Mouse (Mus musculus) embryo, embryonic 11 days (tissue): ENCODE measurements around the gene Mgrn1.

Source experiments
- DNase-seq: peaks from one replicate; pipeline ENCODE4 v3.0.0-alpha.2; 2015

Mgrn1 gene

DNA sequence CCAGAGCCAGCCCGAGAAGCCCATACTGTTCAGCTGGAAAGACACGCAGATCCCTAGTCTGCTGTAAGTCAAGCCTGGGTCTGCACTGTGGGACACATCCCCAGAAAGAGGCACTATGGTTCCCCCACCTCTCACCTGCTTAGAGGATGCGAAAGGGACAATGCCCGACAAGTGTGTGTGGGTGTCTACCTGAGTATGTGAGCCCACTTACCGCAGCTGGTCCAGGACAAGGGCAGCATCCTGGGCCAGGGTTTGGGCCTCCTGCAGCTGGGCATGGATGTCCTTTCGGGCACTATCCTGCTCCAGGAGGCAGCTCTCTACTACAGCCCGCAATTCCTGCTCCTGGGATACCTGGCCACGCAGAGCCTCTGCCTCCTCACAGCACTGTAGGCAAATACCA, 56.8 kb downstream of the Mgrn1 start:
- no peak for DNase-seq

DNA sequence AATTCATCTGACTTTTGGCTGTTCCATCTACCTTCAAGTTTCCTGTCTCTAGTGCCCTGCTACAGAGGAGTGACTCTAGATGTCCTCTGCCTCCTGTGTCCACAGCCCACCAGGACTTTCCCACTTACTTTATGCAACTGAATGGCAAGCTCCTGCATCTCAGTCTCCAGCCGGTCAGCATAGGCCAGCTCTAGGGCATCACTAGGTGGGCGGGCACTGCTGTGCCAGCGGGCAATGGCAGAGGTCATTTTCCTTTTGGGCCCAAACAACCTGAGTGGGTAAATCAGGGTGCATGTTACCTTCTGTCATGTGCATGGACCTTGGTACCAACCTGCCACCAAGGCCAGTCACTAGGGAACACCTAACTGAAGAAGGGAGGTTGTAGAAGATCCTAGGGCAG, 57.4 kb downstream of the Mgrn1 start:
- no peak for DNase-seq

DNA sequence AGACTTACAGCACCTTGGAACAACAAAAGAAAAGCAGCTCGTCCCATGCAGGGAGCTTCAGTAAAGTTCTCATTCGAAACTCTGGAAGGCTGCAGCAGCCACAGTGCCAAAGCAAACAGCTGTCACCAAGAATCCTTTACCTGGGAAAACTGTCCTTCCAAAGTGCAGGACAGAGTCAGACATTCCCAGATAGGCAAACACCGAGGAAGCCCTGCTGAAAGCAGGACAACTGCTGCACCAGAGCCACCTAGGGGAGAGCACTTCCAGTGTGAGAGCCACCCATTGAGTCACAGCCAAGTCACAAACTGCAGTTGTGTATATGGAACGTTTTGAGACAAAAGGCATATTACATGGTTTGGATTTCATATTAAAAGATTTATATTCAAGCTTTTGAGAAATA, 59.4 kb downstream of the Mgrn1 start:
- no peak for DNase-seq

DNA sequence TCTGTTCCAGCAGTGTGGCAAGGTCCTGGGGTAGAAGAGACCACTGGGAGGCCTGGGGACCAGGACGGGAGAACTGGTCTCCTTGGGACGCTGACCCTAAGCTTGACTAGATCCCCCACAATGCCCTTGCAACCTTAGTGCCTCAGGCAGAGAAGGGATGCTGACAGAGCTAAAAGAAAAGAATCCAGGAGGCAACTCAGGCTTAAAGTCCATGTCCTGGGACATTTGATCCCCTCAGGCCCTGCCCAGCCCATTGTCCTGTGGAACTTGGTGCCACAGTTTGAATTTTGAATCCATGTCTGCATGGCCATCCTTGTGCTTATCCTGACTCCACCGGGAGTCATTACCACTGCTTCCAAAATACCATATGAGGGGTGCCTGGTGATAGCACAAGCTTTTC, 60.1 kb downstream of the Mgrn1 start:
- no peak for DNase-seq

DNA sequence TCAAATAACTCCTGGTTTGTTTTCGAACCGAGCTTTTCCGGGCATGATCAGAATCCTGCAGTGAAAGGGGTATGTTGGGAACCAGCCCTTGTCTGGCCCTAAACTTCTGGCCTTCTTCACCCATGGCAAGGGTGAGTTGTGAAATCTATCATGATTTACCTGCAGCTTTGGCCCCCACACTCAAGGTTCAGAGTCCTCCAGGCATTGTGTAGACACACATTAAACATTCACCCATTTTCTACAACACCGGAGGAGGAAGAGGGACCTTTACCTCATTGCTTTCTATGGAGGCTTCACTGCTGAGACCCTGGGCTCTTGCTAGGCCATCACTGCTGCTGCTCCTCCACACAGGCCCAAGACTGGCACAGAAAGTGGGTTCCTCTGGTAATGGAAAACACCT, 61.3 kb downstream of the Mgrn1 start:
- DNase-seq, result no peak

DNA sequence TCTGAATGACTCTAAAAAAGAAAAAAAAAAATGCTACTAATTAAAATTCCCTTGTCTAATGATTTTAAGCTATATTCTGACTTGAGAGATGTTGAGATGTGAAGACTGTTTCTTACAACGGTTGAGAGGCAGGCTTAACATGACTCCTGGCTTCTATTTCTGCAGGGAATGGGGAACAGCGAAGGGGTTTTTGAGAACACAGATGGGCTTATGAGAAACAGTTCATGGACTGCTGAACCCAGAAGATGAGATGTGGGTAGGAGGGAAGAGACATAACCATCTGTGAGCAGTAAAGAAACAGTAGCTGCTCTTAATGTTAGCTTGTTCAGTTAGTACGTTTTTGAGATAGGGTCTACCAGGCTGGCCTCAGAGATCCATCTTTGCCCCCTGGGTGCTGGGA, 70.6 kb downstream of the Mgrn1 start:
- DNase-seq, result no peak

DNA sequence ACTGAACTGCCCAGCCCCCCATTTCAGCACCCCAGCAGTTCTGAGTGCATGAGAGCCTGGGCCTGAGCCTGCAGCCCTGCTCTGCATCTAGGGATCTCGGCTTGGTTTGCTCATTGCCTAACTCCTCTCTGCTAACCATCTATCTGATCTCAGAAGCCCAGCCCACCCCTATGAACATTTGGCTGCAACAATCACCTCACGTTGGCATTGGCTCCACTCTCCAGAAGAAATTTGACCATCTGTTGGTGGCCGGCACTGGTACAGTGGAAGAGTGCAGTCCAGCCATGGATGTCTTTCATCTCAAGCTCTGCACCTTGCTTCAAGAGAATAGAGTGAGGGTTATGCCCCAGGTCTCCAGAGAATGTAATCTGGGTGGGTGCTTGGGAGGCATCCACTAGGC, 71.4 kb downstream of the Mgrn1 start:
- DNase-seq, result no peak

DNA sequence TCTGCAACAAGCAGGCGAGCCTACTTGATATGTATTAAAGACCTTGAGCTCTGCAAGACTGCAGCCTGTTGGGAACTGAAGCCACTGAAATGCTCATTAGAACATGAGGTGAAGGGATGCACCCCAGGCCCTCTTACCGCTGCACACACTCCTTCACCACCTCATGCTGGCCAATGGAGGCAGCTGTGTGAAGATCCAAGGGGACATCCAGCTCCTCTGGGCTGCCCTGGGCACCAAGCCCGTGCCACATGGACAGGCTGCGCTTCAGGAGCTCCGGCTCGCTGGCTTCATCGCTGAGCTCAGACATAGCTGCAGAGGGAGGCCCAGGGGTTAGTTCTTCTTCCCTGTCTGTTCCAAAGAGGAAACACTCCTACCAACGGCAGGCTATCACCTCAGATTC, 74.2 kb downstream of the Mgrn1 start:
- DNase-seq, result no peak

DNA sequence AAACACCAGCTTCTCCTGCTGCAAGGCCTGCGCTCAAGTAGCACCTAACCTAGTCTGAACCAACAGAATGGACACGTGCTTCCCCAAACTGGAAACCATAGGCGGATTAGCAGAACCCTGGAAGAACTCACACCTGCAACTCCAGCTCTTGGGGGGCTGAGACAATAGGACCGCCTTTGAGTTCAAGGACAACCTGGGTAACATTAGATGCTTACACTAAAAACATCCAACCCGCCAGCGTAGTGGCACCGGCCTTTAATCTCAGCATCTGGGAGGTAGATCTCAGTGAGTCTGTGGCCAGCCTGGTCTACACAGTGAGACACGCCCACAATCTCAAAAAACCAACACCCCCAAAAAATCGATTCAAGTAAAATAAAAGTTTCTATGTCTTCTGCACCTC, 77.3 kb downstream of the Mgrn1 start:
- peak; percentile 6 for DNase-seq

DNA sequence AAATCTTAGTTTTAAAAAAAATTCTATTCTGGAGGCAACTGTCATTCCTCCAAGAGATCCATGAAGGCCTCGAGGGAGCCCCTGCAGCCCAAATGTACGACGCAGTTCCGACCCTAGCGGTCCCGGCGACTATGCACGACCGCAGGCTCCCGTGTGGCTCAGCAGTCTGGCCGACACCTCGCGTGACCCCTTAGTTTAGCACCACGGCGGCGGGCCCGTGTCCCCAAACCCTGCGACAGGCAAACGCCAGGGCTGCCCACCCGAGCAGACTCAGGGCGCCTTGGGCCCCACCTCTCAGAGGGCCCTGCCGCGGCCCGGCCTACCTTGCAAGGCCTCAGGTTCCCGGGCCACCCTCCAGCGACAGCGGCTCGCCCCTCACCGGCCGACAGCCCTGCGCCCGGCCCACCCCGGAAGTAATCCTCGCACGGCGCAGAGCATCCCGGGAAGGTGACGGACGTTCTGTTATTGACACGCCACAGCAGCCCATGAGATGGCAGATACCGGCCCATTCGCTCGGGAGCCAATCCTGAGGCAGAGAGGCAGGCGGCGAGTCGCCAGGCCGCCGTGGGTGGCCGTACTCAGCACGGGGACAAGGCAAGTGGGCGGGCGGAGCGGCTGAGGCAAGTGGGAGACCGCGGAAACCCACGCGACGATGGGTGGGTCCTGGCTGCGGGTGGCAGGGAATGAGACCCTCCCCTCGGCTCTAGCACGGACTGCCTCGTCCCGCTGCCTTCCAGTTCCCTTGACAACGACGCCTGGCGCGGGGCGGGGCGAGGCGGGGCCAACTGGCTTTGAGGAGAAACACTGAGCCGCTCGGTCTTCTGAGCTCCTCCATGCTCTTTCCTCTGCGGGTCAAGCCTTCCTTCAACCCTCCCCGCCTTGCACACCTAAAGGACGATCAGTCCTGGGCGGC, 78.0 kb downstream of the Mgrn1 start, which contains the start of gene Anks3:
Anks3 (minus strand) TSS at position 409 of the 913 bp plus-strand sequence.
- peak; percentile 95 for DNase-seq

DNA sequence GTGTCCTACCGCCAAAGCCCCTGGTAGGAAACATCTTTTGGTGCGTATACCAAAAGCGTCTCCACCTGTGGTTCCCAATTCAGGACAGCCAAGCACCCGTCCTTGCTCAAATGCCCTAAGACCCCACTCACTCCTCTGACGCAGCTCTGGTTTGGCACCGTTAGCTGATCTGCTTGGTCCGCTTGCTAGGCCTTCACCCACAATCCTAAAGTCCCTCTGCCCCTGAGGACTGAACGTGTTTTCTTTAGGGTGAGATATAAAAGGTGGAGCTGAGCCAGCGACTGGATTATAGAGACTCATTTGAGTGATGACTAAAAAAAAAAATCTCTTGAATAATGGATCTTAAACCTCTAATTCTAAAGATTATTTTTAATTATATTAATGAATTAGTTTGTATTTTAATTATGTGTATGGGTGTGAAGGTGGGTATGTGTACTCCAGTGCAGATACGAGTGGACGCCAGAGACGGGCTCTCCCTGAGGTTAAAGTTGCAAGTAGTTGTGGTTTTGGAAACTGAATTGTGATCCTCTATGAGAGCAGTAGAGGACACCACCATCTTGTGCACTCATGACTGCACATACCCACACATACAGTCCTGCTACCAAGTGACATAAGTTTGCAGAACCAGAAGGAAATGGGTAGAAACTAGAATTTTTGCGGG, 78.8 kb downstream of the Mgrn1 start:
- DNase-seq, result no peak

DNA sequence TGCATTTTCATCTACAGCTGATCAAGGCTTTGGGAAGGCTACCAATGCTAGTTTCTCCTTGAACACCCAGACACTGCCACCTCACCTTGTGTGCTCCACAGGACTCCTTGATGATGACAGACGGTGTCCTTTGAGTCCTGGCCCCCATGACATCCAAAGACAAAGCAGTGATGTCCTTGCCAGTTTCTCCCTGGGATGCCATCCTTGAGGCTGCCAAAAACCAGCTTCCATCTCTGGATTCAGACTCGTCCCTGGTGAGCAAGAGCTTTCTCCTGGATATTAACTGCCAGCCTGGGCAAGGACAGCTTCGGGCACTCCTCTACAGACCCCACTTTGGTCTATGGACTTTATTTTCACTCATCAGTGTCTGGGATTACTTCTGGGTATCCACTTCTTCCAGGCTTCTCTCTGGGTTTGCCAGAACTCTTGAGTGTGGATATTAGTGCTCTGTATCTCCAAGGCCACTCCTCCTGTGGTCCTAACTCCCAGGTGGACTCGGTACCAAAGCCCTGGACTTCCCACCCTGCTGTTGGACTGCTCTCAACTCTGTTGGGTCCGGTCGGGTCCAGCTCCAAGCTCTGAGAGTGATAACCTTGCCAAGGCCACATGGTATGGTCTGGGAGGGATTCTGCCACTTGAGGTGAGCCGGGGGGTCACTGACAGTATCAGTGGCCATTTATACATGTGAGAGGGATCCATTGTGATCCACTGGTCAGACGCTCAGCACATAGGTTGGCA, 79.5 kb downstream of the Mgrn1 start:
- DNase-seq, result no peak

DNA sequence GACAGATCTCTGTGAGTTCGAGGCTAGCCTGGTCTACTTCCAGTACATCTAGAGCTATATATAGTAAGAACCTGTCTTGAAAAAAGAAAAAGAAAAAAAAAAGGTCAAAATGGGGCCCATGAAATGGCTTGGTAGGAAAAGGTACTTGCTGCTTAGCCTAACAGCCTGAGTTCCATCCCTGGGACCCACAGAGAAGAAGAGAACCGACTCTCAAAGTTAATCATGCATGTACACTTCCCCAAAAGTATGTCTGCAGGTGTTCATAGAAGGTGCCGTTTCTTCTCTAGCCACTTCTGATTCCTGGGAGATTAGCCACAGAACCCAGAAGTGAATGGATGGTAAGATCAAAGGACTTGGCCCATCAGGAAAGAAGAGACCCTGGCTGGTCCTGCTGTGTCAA, 82.4 kb downstream of the Mgrn1 start:
- DNase-seq, result no peak

DNA sequence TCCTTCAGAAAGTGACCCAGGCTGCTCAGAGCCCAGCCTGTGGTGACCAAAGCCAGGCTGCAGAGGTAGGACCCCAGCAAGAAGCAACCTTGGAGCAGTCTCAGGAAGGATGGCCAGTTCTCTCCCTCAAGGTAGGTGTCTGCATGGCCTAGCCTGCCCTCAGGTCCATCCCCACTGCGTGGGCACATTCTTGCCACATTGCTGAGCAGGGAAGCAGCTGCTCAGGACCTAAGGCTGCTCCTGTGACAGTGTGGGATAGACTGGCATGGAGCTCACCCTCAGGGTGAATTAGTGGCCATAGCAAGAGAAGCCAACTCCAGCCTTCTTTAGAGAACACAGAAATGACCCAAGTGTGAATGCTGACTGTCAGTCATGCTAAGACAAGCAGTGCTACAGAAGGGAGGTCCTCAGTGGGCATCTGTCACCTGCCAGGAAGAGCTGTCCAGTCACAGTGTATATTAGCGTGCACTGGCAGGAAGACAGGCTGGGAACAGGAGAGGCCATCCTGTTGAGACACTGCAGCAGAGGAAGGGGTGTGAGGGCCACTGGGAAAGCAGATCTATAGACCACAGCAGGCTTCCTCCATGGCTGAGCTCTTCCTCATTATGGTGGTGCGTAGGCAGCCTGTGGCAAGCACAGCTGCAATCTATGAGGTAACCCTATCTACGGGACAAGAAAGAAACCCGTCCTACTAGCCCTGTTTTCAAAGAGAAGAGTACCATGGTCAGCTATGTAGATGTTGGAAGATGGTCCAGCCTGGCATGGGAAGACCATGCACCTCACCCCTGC, 83.2 kb downstream of the Mgrn1 start:
- no peak for DNase-seq

DNA sequence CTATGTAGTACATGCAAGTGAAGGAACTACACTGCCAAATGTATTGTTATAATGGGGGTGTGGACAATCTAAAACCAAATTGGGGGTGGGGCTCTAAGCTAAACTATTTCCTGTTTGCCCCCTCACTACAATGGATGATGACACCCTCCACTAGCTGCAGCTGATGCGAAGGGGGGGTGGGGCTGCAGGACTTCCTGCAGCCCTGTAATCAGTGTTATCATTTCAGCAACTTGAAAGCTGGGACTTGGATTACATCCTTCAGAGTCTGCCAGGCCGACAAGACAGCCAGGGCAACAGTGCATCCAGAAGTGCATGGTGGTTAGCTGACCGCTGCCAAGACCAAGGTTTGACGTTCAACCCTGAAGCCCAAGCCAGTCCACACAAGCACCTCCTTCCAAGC, 85.6 kb downstream of the Mgrn1 start:
- no peak for DNase-seq

DNA sequence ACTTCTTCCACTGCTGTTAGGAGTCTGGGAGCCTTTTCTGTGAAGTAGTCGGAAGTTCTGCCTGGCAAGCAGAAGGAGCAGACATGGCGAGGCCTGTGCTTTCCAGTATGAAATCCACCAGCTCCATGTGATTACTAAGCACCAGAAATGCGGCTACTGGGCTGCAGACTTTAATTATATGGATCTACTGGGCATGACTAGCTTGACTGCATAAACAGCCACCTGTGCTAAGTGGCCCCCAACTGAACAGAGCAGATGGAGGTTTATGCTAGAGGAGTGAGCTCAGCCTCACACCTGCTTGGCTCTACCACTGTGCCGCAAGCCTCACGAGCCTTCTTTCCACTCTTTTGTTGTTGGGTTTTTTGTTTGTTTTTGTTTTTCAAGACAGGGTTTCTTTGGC, 88.5 kb downstream of the Mgrn1 start:
- DNase-seq, result no peak

DNA sequence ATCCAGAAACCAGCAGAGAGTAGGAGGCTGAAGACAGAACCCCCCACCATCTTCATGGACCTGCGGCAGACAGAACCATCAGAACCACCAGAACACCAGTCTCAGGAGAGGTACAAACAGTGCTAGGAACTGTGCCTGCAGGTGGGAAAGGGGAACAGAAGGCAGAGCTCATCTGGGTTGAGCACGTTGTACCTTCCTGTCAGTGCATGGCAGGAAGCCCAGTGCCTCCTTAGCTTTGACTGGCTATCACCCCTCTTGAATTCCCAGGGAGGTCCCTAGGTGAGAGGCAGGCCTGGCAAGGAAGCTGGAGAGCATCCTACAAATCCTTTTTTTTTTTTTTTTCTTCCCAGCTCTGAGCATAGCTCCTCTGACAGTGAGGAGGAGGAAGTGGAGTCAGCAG, 90.1 kb downstream of the Mgrn1 start:
- no peak for DNase-seq

DNA sequence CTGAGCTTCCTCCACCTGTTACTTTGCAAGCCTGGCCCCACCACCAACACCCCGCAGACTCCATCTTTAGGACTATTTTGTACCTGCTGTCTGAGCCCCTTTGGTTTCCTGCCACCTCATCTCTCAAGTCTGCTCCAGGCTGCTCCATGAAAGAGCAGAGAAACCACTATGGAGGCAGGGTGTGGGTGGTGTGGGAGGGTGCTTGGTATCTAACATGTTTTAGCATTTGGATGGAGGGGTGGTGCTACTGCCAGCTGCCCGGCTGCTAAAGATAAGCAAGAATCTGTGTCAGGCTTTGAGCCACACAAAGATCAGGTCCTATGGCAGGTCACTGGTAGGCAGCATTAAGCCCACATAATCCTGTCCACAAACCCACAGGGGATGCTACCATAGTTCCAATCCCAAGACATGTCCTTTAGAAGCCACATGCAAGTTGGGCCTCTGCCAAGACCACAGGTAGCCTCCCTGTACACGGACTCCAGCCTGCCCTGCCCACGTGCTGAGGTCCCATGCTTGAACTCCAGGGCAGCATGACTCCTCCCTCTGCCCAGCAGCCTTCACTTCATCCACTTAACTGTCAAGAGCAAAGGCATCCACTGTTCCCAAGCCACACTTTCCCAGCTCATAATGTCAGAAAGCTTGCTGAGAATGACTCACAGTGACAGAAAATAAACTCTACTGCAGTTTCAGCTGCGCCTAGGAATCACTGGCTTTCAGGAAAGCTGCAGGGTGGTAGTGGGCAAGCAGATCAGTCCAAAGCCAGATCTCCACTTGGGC, 92.4 kb downstream of the Mgrn1 start:
- no peak for DNase-seq

DNA sequence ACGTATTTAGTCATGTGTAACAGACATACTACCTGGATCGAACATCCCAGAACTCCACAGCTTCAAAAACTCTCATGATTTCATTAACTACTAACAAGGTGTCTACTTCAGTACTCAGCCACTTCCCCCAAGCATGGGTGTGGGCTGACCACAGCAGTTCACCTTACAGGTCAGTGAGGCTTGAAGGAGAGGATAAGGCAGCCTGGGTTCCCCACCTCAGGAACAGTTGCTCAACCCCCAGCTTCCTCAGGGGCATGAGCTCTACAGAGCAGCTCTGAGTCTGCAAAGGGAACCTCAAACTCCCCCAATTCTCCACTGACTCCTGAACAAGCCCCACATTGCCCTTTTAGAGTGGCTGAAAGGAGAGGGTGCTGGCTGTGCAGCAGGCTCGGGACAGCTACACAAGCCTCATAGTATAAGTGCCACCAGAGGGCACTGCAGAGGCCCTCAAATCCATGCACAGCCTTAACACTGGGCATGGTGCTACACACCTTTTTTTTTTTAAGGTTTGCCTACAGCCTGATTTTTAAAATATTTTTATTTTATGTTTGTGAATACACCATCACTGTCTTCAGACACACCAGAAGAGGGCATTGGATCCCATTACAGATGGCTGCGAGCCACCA, 93.8 kb downstream of the Mgrn1 start:
- peak; percentile 55 for DNase-seq

DNA sequence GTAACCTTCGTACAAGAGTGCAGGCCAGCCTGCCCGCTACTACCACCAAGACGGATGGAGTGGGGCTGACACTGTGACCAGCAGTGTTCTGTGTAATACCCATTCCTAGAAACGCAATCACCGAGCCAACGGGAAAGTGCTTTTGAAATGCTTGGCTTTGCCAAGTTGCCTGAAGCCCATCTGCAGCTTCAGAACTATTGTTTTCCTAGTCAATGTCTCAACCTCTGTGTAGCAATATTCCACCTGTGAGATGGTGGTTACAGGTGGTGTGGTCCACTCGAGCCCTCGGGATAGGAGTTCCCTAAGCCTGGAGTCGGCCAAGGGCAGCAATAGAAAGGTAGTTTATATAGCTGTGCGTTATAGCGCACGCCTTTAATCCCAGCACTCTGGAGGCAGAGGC, 98.7 kb downstream of the Mgrn1 start:
- no peak for DNase-seq
